Mouse (Mus musculus) cerebellum, postnatal 14 days (tissue): Measurements from ENCODE around the gene Grsf1.

Experiments used
- DNase-seq, 2 experiments: peaks; one replicate each; pipeline ENCODE4 v3.0.0; 2021; ENCODE audit warnings: mixed read lengths in 2 of 2

Gene Grsf1

DNA sequence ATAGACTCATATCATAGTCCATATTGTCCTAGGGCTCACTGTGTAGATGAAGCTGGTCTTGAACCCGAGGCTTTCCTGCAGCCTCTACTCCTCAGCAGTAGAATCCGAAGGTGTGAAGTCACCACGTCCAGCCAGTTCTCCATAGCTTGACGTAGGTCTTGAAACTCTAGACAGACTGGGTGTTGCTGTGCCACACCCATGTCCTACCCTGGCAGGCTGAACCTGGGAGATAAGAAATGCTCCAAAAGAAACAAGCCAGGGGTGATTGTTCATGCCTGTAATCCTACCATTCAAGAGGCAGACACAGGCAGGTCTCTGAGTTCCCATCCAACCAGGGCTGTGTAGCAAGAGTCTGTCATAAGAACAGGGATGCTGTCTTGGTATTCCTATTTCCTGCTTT is 48.4 kb downstream of the Grsf1 start:
- DNase-seq, result no peak

DNA sequence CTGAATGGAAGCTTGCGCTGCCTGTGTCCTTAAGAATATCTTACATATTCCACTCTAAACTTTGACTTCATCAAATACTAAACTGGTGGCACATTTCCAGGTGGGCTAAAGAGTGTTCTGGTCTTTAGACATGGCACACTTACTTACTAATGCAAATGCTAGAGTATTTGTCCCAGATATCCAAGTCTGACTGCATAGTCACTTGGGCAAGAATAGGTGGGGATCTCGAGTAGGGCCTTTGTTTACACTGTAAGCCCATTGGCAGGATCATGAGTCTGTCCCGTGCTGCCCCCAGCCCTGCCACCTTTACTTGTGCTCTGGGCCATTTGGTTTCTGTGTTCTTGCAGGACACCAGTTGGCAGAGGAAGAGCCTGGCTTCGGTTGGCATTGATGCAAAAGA is 59.0 kb downstream of the Grsf1 start:
- DNase-seq, result no peak

DNA sequence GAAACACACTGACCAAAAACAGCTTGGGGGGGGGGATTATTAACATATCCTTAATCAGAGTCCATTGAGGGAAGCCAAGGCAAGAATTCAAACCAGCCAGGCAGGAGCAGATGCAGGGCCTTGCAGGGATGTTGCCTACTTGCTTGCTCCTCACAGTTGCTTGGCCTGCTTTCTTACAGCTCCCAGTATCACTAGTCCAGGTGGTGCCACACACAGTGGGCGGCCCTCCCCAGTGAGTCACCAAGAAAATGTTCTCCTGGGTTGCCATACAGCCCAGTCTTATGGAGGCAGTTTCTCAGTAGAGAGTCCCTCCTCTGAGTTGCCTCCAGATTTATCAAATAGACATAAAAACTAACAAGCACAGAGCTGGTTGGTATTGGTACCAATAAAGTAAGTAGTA is 61.8 kb downstream of the Grsf1 start:
- no peak for DNase-seq
